Mouse (Mus musculus) retina, embryonic 14.5 days (tissue): Measurements from ENCODE around the gene Dapk1.

Experiments
- DNase-seq: peaks from one replicate; pipeline ENCODE4 v3.0.0-alpha.2; 2015; ENCODE audit warnings: low spot score

The Dapk1 gene

GRCm38 (mm10) chr13:60695186-60695980 lies 93.6 kb downstream of the Dapk1 start:
- no peak for DNase-seq

- DNase-seq, result no peak
Measured at GRCm38 (mm10) chr13:60696323-60696722, 94.6 kb downstream of the Dapk1 start.

DNA sequence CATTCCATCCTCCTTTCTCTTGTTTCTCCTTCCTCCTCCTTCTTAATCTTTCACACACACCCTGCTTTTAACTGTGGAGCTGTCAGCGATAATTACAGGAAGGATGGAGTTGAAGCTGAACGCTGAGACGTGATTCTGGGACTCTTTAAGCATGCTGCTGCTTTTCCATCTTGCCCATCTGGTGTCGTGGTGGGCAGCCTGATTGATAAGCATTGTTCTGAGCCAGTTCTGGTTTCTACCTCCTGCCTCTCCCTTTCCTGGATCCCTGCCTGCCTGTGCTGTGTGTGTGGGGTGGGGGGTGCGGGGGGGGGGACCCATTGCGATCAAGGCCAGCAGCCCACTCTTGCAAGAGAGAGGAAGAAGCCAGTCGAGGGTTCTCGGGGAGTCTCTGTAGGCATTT lies 95.0 kb downstream of the Dapk1 start:
- DNase-seq, result no peak

- no peak for DNase-seq
Measured at GRCm38 (mm10) chr13:60698021-60698420, 96.3 kb downstream of the Dapk1 start.

- no peak for DNase-seq
Measured at GRCm38 (mm10) chr13:60701671-60702171, 100.0 kb downstream of the Dapk1 start.

DNA sequence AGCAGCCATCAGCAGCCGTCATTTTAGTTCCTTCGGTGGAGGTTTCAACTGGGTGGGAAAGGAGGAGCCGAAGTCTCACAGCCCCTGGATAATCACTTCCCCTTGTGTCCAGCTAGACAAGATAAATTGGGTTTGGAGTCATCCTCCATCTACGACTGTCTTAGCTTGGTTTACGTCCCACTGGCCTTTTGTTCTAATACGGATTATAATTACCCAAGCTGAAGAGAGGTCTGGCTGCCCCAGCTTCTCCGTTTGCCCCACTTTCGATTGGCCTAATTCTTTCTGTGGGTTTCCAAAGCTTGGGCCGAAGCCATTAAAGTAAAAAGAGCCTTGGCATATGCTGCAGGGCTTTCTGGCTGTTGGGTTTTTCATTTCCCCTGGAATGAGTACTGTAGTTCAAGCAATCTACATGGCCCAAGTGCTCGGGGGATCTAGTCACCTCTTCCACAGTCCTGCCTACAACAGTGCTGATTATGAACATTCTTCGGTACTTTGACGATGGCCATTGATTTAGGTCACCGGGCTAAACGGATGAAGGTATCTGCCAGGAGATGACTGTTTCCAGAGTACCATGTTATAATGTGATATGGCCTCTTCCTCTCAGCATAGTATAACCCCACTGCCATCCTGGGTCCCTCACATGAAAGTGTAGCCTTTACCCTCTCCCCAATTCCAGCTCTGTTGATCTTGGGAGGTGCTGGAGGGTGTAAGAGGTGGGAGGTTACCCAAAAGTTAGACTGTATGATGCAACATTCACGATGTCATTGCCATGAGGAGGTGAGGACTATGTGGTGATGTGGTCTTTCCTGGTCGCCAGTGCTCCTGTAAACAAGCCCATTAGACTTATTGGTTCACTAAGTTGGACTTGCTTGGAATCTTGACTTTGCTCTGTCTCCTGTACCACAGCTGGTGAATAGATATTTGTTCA lies 106.1 kb downstream of the Dapk1 start:
- DNase-seq, result peak; percentile 85

GRCm38 (mm10) chr13:60709136-60709535 lies 107.4 kb downstream of the Dapk1 start:
- no peak for DNase-seq

GRCm38 (mm10) chr13:60710963-60711362 lies 109.2 kb downstream of the Dapk1 start:
- no peak for DNase-seq

DNA sequence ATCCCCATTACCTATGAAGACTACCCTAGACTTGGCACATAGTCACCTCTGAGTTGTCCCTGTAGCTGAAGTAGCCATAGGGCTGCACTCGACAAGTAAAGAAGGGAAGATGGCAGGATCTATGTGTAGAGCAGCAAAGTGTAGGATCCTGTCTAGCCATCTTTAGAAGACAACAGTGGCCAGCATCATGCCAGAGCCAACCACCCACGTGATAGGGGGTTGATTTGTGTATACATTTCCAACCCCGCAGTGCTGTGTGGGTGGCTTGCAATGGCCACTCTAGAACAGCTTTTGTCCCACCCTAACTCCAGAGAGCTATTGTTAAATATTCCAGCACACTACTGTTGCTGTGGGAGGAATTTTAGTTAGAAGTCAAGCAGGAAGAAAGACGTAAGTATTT lies 111.8 kb downstream of the Dapk1 start:
- no peak for DNase-seq

DNA sequence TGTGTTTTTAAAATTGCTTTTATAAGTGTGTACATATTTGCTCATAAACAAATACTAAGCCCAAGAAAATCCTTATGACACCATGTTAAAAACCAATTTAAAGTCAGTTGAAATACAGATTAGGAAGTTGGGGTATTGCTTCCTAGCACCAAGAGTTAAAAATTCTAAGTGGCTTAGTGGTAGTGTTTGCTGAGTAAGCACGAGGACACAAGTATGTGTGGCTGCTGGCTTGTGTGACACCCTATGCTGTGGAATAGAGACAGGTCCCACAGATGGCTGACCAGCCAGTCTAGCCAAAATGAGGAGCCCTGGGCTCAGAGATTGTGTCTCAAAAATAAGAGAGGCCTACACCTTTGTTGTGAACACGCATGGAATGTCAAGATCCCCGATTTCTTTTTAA lies 114.4 kb downstream of the Dapk1 start:
- DNase-seq, result no peak

- DNase-seq, result no peak
Measured at GRCm38 (mm10) chr13:60717421-60717820, 115.7 kb downstream of the Dapk1 start.

GRCm38 (mm10) chr13:60719581-60719980 lies 117.8 kb downstream of the Dapk1 start:
- no peak for DNase-seq

- no peak for DNase-seq
Measured at GRCm38 (mm10) chr13:60722763-60723162, 121.0 kb downstream of the Dapk1 start.

GRCm38 (mm10) chr13:60728276-60729054 lies 126.7 kb downstream of the Dapk1 start:
- no peak for DNase-seq

- no peak for DNase-seq
Measured at GRCm38 (mm10) chr13:60729055-60729402, 127.3 kb downstream of the Dapk1 start.

DNA sequence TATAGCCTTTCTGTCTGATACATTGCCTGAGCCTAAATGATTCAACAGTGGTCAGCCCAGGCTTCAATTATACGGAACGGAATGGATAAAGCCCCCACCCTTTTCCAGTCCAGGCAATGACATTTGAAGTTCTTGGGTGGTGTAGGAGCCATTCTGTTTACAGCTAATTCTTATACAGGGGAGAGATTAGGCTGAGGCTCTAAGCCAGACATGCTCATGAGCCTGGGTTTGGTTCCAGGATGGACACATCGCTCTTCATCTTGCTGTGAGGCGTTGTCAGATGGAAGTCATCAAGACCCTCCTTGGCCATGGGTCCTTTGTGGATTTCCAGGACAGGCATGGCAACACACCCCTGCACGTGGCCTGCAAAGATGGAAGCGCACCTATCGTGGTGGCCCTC lies 128.8 kb downstream of the Dapk1 start:
- no peak for DNase-seq

- DNase-seq, result no peak
Measured at GRCm38 (mm10) chr13:60731001-60731400, 129.3 kb downstream of the Dapk1 start.

DNA sequence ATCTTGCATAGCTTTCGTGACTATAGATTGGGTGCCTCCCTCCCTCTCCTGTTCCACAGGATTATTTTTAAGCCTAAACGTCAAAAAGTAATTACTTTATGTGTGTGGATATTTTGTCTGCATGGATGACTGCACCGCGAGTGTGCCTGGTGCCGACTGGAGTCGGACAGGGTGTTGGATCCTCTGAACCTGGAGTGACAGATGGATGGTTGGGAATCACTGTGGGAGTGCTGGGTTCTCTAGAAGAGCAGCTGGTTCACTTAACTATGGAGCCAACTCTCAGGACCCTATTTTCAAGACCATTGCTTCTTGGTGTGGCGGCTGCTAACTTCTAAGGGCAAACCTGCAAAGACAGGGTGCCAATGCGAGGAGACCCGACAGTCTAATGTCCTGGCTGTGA lies 133.6 kb downstream of the Dapk1 start:
- no peak for DNase-seq

DNA sequence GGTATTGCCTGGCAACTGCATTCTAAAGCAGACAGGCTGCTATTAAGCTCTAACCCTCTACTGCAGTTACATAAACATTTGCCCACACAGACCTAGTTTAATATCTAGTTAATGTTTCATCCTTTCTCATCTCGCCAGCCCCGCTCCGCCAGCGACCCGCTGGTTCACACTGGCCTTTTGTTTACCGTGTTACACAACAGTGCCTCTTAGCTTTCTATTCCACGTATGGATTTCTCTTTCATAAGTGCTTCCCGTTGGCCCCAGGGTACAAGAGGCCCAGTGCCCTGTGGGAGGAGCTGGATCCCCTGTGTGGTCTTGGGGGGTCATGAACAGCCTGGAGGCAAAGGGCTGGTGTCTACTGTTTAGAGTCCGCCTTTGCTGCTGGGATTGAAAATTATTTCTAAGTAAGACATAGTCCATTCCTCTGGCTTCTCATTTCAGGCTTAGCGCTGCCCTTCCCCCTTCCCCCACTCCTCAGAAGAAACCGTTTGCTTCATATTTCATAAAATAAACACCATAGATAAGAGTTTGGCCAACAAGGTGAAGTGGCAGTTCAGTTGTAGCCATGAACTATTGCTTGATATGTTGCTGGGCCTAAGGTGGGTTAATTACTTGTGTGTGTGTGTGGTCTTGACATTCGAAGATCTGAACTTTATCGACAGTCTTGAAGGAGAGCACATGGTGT lies 134.8 kb downstream of the Dapk1 start:
- no peak for DNase-seq

GRCm38 (mm10) chr13:60737632-60738324 lies 136.0 kb downstream of the Dapk1 start:
- peak; percentile 75 for DNase-seq

GRCm38 (mm10) chr13:60738429-60738828 lies 136.7 kb downstream of the Dapk1 start:
- peak; percentile 94 for DNase-seq
